Mouse (Mus musculus) small intestine, adult 2 months (tissue): ENCODE data around the gene Dera. TPM values are rescaled to one million over a fixed set of nuclear protein-coding genes. Genes with fewer than 3 reads are reported as not detected.

Source experiments
- H3K27ac ChIP-seq: fragments of 200-500 bp; 2 replicates; pipeline ENCODE4 v1.5.1; 2012; ENCODE audit warnings: low read depth, low read length, control low read depth, inconsistent platforms; ENCODE audit not compliant: insufficient read depth
- H3K27me3 ChIP-seq: fragments of 200-500 bp; 2 replicates; pipeline ENCODE4 v1.6.1; 2012; ENCODE audit warnings: mild to moderate bottlenecking, moderate library complexity, low read length, inconsistent platforms; ENCODE audit not compliant: control insufficient read depth, insufficient read depth
- H3K36me3 ChIP-seq: fragments of 200-500 bp; 2 replicates; pipeline ENCODE4 v1.6.1; 2012; ENCODE audit warnings: mild to moderate bottlenecking, low read length, control low read depth, inconsistent platforms; ENCODE audit not compliant: control insufficient read depth, insufficient read depth
- H3K4me1 ChIP-seq: fragments of 200-500 bp; 2 replicates; pipeline ENCODE4 v1.6.1; 2012; ENCODE audit warnings: low read length, inconsistent platforms, mixed read lengths; ENCODE audit not compliant: control insufficient read depth, insufficient read depth, insufficient read length
- H3K4me3 ChIP-seq: fragments of 200-500 bp; 2 replicates; pipeline ENCODE4 v1.5.1; 2012; ENCODE audit warnings: low read depth, mild to moderate bottlenecking, control low read depth, inconsistent platforms, low read length, moderate library complexity
- CTCF ChIP-seq: fragments of 200-500 bp; IDR thresholded peaks from 2 replicates; pipeline ENCODE4 v1.5.1; 2012; ENCODE audit warnings: low read depth, mild to moderate bottlenecking, control low read depth, inconsistent platforms, low read length, moderate library complexity, mixed read lengths; ENCODE audit not compliant: insufficient replicate concordance, insufficient read length; ENCODE audit errors: extremely low read depth
- POLR2A ChIP-seq: fragments of 200-500 bp; IDR thresholded peaks from 2 replicates; pipeline ENCODE4 v1.6.1; 2012; ENCODE audit warnings: low read depth, mild to moderate bottlenecking, control low read depth, inconsistent platforms, low read length, moderate library complexity
- WGBS: fragments of 180-500 bp; shearing (Covaris S2); methylation state at CpG from one replicate; pipeline ENCODE4 v1.1.7; 2018; 5-methylcytosine and 5-hydroxymethylcytosine counted together
- polyA plus RNA-seq: library from polyadenylated mRNA; depleted of rRNA; stranded (reverse); fragments of >200 nt; gene quantifications from 2 replicates; pipeline ENCODE4 v1.2.3, GENCODE M21; 2012; rRNA removed

Gene Dera
- polyA plus RNA-seq, 1 experiment = 23.9 TPM

DNA sequence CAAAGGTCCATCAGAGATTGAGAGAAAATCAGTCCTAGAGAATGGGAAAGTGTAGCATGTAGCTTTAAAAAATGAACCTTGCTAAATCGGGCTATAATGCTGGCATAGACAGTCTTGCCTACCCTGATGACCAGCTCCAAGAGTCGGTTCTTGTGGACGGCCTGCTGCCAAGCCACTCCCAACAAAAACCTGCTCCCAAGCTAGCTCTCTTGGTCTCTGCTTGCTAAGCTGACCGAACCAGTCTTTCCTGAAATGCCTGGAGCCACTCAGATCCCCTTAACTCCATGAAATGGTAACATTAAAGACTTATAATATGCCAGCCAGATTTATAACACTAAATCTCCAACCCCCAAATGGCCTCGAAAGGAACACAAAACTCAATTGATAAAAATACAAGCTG, 146.9 kb downstream of the Dera start:
- WGBS = 47% methylated on average over 5 of the region's 5 CpGs
- Histone ChIP-seq H3K4me3 (no peak overlapping the region), H3K27ac (no peak overlapping the region), H3K36me3 (no peaks in the 10 kb centered on the region), H3K4me1 (no peaks in the 10 kb centered on the region), H3K27me3 (no peaks in the 10 kb centered on the region)
- TF ChIP-seq POLR2A = no peak
- TF ChIP-seq CTCF = no peak

Other genes starting within 250 kb of the Dera start
- gene Eps8, start 99.7 kb upstream of the Dera start, polyA plus RNA-seq = 21.9 and 66.0 TPM in 2 replicates
- gene Strap, start 19.5 kb upstream of the Dera start, polyA plus RNA-seq = 18.0 and 33.9 TPM in 2 replicates